Mouse (Mus musculus) hindbrain, embryonic 12.5 days (tissue): ENCODE data around the gene Glra4. TPM values are rescaled to one million over a fixed set of nuclear protein-coding genes. Genes with fewer than 3 reads are reported as not detected.
A peak's percentile ranks its signal among the peaks of the same experiment; 100 is the strongest.
"Not testable (repeated sequence)": the region's sequence is repeated elsewhere in the genome, so short reads cannot be mapped to it uniquely, and the experiment has no call there.

Source experiments
- ATAC-seq: fragments of 200-750 bp; cut with Nextera tagmentation; 2 replicates; pipeline ENCODE4 v1.8.0; 2017; ENCODE audit warnings: moderate TSS enrichment; ENCODE audit not compliant: low FRiP score
- H3K27ac ChIP-seq: fragments of 300-500 bp; sonication (generic); 2 replicates; pipeline ENCODE4 v1.5.1; 2016; ENCODE audit warnings: mild to moderate bottlenecking
- H3K27me3 ChIP-seq: fragments of 300-500 bp; sonication (generic); 2 replicates; pipeline ENCODE4 v1.6.1; 2016; ENCODE audit warnings: mild to moderate bottlenecking
- H3K36me3 ChIP-seq: fragments of 300-500 bp; sonication (generic); 2 replicates; pipeline ENCODE4 v1.6.1; 2016; ENCODE audit warnings: mild to moderate bottlenecking
- H3K4me1 ChIP-seq: fragments of 300-500 bp; sonication (generic); 2 replicates; pipeline ENCODE4 v1.6.1; 2016
- H3K4me2 ChIP-seq: fragments of 300-500 bp; sonication (generic); replicated peaks from 2 replicates; pipeline ENCODE4 v1.6.1; 2016; ENCODE audit warnings: mild to moderate bottlenecking
- H3K4me3 ChIP-seq: fragments of 300-500 bp; sonication (generic); 2 replicates; pipeline ENCODE4 v1.5.1; 2016; ENCODE audit warnings: mild to moderate bottlenecking
- H3K9ac ChIP-seq: fragments of 300-500 bp; sonication (generic); 2 replicates; pipeline ENCODE4 v1.6.1; 2016; ENCODE audit warnings: mild to moderate bottlenecking, moderate library complexity
- H3K9me3 ChIP-seq: fragments of 300-500 bp; sonication (generic); replicated peaks from 2 replicates; pipeline ENCODE4 v1.6.1; 2016; ENCODE audit warnings: mild to moderate bottlenecking
- WGBS: fragments of 180-500 bp; shearing (Covaris S2); methylation state at CpG from one replicate; pipeline ENCODE4 v1.1.7; 2016; 5-methylcytosine and 5-hydroxymethylcytosine counted together
- polyA plus RNA-seq: library from polyadenylated mRNA; unstranded; fragments of >200 nt; fragmentation: Nextera tagmentation; extraction: Ambion mirVana; gene quantifications from 2 replicates; pipeline ENCODE4 v1.2.1, GENCODE M21; 2016

Glra4 gene
- polyA plus RNA-seq, 1 experiment from 2014 or later = 0.18 TPM

GRCm38 (mm10) chrX:136755464-136755863 lies 24.5 kb downstream of the Glra4 start:
- ATAC-seq = no peak
- Histone ChIP-seq H3K9ac (no peak overlapping the region), H3K36me3 (no peaks in the 10 kb centered on the region), H3K27me3 (no peaks in the 10 kb centered on the region), H3K4me1 (no peaks in the 10 kb centered on the region), H3K4me3 (no peak overlapping the region), H3K4me2 (no peak overlapping the region), H3K9me3 (no peaks in the 10 kb centered on the region), H3K27ac (no peak overlapping the region)
- 93% methylated on average over 3 of the region's 3 CpGs for WGBS

GRCm38 (mm10) chrX:136749329-136749728 lies 30.6 kb downstream of the Glra4 start:
- no peak overlapping the region for H3K4me3 ChIP-seq
- no peak overlapping the region for H3K27ac ChIP-seq
- H3K36me3 ChIP-seq = no peaks in the 10 kb centered on the region
- H3K4me2 ChIP-seq = no peak overlapping the region
- H3K9ac ChIP-seq = no peak overlapping the region
- WGBS = 77% methylated on average over 4 of the region's 4 CpGs
- no peaks in the 10 kb centered on the region for H3K9me3 ChIP-seq
- no peak for ATAC-seq
- H3K4me1 ChIP-seq = no peaks in the 10 kb centered on the region
- H3K27me3 ChIP-seq = no peaks in the 10 kb centered on the region

- no peak for ATAC-seq
- no peaks in the 10 kb centered on the region for H3K36me3 ChIP-seq
- WGBS = 84% methylated on average over 8 of the region's 8 CpGs
- H3K4me1 ChIP-seq = no peaks in the 10 kb centered on the region
- H3K27ac ChIP-seq = no peak overlapping the region
- no peak overlapping the region for H3K4me3 ChIP-seq
- H3K27me3 ChIP-seq = no peaks in the 10 kb centered on the region
- H3K4me2 ChIP-seq = no peak overlapping the region
- no peak overlapping the region for H3K9ac ChIP-seq
- no peaks in the 10 kb centered on the region for H3K9me3 ChIP-seq
Observed at GRCm38 (mm10) chrX:136744663-136745062, 35.3 kb downstream of the Glra4 start.

- no peak within 1 kb of the TSS for H3K9ac ChIP-seq
- ATAC-seq = no peak
- WGBS = 90% methylated on average over 12 of the region's 12 CpGs
- H3K4me3 ChIP-seq = no peak within 1 kb of the TSS
- H3K4me1 ChIP-seq = peaks cover 5% of the 10 kb centered on the region
- no peaks in the 10 kb centered on the region for H3K36me3 ChIP-seq
- no peaks in the 10 kb centered on the region for H3K27me3 ChIP-seq
- peak within 1 kb of the TSS; percentile 49 for H3K4me2 ChIP-seq
- peak within 1 kb of the TSS; percentile 83 for H3K27ac ChIP-seq
- no peaks in the 10 kb centered on the region for H3K9me3 ChIP-seq
Observed at GRCm38 (mm10) chrX:136743459-136743858, 36.5 kb downstream of the Glra4 start, which contains the start of gene Morf4l2. Gene Morf4l2 (minus strand): TSS chrX:136743690.

GRCm38 (mm10) chrX:136742661-136743103 lies 37.3 kb downstream of the Glra4 start:
- Histone ChIP-seq H3K36me3 (no peaks in the 10 kb centered on the region), H3K4me1 (peaks cover 7% of the 10 kb centered on the region), H3K27me3 (no peaks in the 10 kb centered on the region), H3K9me3 (no peaks in the 10 kb centered on the region), H3K27ac (peak overlapping the region; percentile 83), H3K4me3 (no peak overlapping the region), H3K4me2 (peak overlapping the region; percentile 49), H3K9ac (no peak overlapping the region)
- 40% methylated on average over 5 of the region's 5 CpGs for WGBS
- ATAC-seq = no peak

- 23% methylated on average over 10 of the region's 10 CpGs for WGBS
- Histone ChIP-seq H3K27me3 (no peaks in the 10 kb centered on the region), H3K4me2 (peak overlapping the region; percentile 49), H3K27ac (peak overlapping the region; percentile 83), H3K9me3 (no peaks in the 10 kb centered on the region), H3K9ac (peak overlapping the region; percentile 58), H3K4me3 (peak overlapping the region; percentile 43), H3K4me1 (peaks cover 7% of the 10 kb centered on the region), H3K36me3 (no peaks in the 10 kb centered on the region)
- ATAC-seq = no peak
Observed at GRCm38 (mm10) chrX:136742241-136742640, 37.7 kb downstream of the Glra4 start.

GRCm38 (mm10) chrX:136741651-136742201 lies 38.2 kb downstream of the Glra4 start:
- H3K27ac ChIP-seq = peak overlapping the region; percentile 83
- H3K27me3 ChIP-seq = no peaks in the 10 kb centered on the region
- H3K36me3 ChIP-seq = no peaks in the 10 kb centered on the region
- H3K9me3 ChIP-seq = no peaks in the 10 kb centered on the region
- peak overlapping the region; percentile 43 for H3K4me3 ChIP-seq
- H3K4me2 ChIP-seq = peak overlapping the region; percentile 49
- ATAC-seq = peak; percentile 76
- peaks cover 7% of the 10 kb centered on the region for H3K4me1 ChIP-seq
- peak overlapping the region; percentile 58 for H3K9ac ChIP-seq
- WGBS = 27% methylated on average over 39 of the region's 46 CpGs

- Histone ChIP-seq H3K27me3 (no peaks in the 10 kb centered on the region), H3K9ac (peak overlapping the region; percentile 68), H3K27ac (peak overlapping the region; percentile 83), H3K4me3 (peak overlapping the region; percentile 49), H3K4me1 (peaks cover 7% of the 10 kb centered on the region), H3K9me3 (no peaks in the 10 kb centered on the region), H3K4me2 (peak overlapping the region; percentile 57; the same call in 1 of the 2 replicates), H3K36me3 (no peaks in the 10 kb centered on the region)
- 15% methylated on average over 39 of the region's 39 CpGs for WGBS
- peak; percentile 99 for ATAC-seq
Observed at GRCm38 (mm10) chrX:136740791-136741650, 38.9 kb downstream of the Glra4 start.

GRCm38 (mm10) chrX:136740087-136740790 lies 39.7 kb downstream of the Glra4 start:
- Histone ChIP-seq H3K4me1 (peaks cover 7% of the 10 kb centered on the region), H3K4me3 (peak overlapping the region; percentile 49), H3K4me2 (peak overlapping the region; percentile 57), H3K27ac (peak overlapping the region; percentile 76), H3K9me3 (no peaks in the 10 kb centered on the region), H3K27me3 (no peaks in the 10 kb centered on the region), H3K36me3 (no peaks in the 10 kb centered on the region), H3K9ac (peak overlapping the region; percentile 68)
- WGBS = 22% methylated on average over 15 of the region's 15 CpGs
- ATAC-seq = no peak

GRCm38 (mm10) chrX:136732016-136732415 lies 47.9 kb downstream of the Glra4 start:
- 89% methylated on average over 4 of the region's 4 CpGs for WGBS
- no peak overlapping the region for H3K4me2 ChIP-seq
- H3K4me1 ChIP-seq = no peaks in the 10 kb centered on the region

GRCm38 (mm10) chrX:136714742-136715474 lies 65.0 kb downstream of the Glra4 start:
- H3K4me2 ChIP-seq, H3K4me3 ChIP-seq, H3K27me3 ChIP-seq, H3K4me1 ChIP-seq, H3K36me3 ChIP-seq, H3K9ac ChIP-seq, H3K9me3 ChIP-seq: not testable (repeated sequence)
- H3K27ac ChIP-seq = peak overlapping the region; percentile 55; the same call in 1 of the 2 replicates
- WGBS = 36% methylated on average over 3 of the region's 3 CpGs
- ATAC-seq = peak; percentile 94

More at GRCm38 (mm10) chrX:136732016-136732415, 47.9 kb downstream of the Glra4 start:
- ATAC-seq = no peak
- peaks cover 4% of the 10 kb centered on the region; the same call in 1 of the 2 replicates for H3K36me3 ChIP-seq
- H3K27ac ChIP-seq = no peak overlapping the region
- no peak overlapping the region for H3K4me3 ChIP-seq
- H3K9ac ChIP-seq = no peak overlapping the region
- H3K9me3 ChIP-seq = no peaks in the 10 kb centered on the region
- H3K27me3 ChIP-seq = no peaks in the 10 kb centered on the region
